Mouse (Mus musculus): ENCODE data around the gene Olfr866. TPM values are rescaled to one million over a fixed set of nuclear protein-coding genes. Genes with fewer than 3 reads are reported as not detected.

Olfr866 gene
- total RNA-seq (2021) = not detected in 2 replicates
- long read RNA-seq = 0 reads

GRCm38 (mm10) chr9:20027935-20028334 lies at the start of gene Olfr866:
Olfr866 (minus strand) TSS chr9:20028035.
- no peak for DNase-seq

GRCm38 (mm10) chr9:20073523-20074177 lies 45.8 kb upstream of the Olfr866 start:
- no peak for DNase-seq

DNA sequence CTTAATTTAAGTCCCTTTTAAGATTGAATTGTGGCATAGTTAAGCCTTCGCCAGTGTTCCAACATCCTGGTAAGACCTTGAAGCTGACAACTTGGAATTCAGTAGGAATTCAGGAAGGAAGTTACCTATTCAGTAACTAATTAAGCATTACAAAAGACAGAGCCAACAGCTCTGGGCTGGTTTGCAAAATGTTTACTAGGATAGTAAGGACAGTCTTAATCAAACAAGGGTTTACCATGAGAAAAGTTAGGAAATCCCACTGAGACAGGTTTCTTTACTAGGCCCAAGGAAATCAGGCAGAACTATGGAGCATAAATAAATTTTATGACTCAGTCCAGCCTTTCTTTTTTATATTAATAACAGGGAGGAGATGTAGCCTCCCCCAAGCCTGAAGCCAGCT lies 43.5 kb upstream of the Olfr866 start:
- no peak for DNase-seq

DNA sequence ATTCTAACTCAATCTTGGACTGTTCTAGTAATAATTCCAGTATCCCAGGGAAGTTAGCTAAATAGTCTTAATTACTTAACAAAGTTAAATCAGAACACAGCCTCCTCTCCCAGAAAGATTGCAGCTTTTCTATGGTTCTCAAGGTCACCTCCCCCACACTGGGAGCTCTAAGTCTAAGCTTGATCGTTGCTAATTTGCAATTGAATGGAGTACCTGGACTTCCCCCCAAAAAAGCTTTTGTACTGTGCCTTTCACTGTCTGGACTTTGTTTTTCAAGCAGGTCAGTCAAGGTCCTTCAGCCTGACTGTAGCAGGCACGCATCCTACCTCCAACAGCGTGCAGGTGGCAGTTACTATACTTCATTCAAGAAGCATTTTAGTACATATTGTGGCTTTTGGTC lies 42.4 kb upstream of the Olfr866 start:
- DNase-seq = no peak

DNA sequence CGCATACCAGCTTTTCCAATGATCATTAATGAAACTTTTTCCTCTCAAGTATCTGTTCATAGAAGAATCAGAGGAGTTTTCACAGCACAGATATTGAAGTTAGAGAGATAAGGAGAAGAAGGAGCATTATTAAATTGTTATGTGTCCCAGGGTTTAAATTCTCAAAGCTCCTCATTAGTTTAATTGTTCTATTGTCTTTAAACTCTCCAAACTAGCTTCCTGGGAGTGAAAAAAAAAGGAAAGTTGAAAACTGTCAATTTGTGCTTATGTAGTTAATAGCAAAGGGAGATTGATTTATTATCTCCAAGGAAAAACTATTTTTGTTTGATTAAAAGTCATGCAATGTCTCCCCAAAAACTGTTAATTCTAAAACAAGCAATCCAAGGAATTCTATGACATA lies 29.6 kb upstream of the Olfr866 start, which contains the start of gene Olfr867:
Gene Olfr867 (minus strand): TSS at position 101 of the 400 bp plus-strand sequence.
- no peak for DNase-seq

- no peak for DNase-seq
Measured at GRCm38 (mm10) chr9:20047964-20048363, 20.1 kb upstream of the Olfr866 start.

Small RNA genes within 50 kb of the gene (microRNA-seq; reads per million reads assigned to microRNA genes)
- gene Gm26231 (0 reads per million in 2 experiments), gene Gm44395 (0 reads per million in 2 experiments)

Other genes with a start within 250 kb of the Olfr866 start
- not detected in 2 replicates for gene Olfr58, start 247.8 kb downstream of the Olfr866 start, total RNA-seq (2021)
- not detected in 2 replicates for gene Olfr859, start 223.1 kb downstream of the Olfr866 start, total RNA-seq (2021)
- not detected in 2 replicates for gene Olfr860, start 178.3 kb downstream of the Olfr866 start, total RNA-seq (2021)
- gene Olfr862, start 140.0 kb downstream of the Olfr866 start, total RNA-seq (2021) = not detected in 2 replicates
- gene Olfr77, start 111.2 kb downstream of the Olfr866 start, total RNA-seq (2021) = 0.03 TPM in 1 of 2 replicates, not detected in the other
- gene Olfr867, start 29.5 kb upstream of the Olfr866 start, total RNA-seq (2021) = not detected in 2 replicates
- not detected in 2 replicates for gene Olfr868, start 70.6 kb upstream of the Olfr866 start, total RNA-seq (2021)
- not detected in 2 replicates for gene Olfr869, start 101.0 kb upstream of the Olfr866 start, total RNA-seq (2021)
- gene Olfr870, start 146.0 kb upstream of the Olfr866 start, total RNA-seq (2021) = not detected in 2 replicates
- not detected in 2 replicates for gene Olfr871, start 184.2 kb upstream of the Olfr866 start, total RNA-seq (2021)
- not detected in 2 replicates for gene Olfr872, start 209.1 kb upstream of the Olfr866 start, total RNA-seq (2021)

Data from adrenal gland, postnatal 25 days (tissue).